Mouse (Mus musculus) forebrain, embryonic 16.5 days (tissue): ENCODE data around the gene Rxfp3. TPM values are rescaled to one million over a fixed set of nuclear protein-coding genes. Genes with fewer than 3 reads are reported as not detected.
"Not testable (repeated sequence)": the region's sequence is repeated elsewhere in the genome, so short reads cannot be mapped to it uniquely, and the experiment has no call there.

Experiments
- ATAC-seq: fragments of 200-750 bp; cut with Nextera tagmentation; 2 replicates; pipeline ENCODE4 v1.8.0; 2017; ENCODE audit warnings: mild to moderate bottlenecking, moderate library complexity
- H3K27ac ChIP-seq: fragments of 300-500 bp; sonication (generic); 2 replicates; pipeline ENCODE4 v1.5.1; 2014; ENCODE audit warnings: low read length, control low read depth
- H3K27me3 ChIP-seq: fragments of 300-500 bp; sonication (generic); replicated peaks from 2 replicates; pipeline ENCODE4 v1.6.1; 2014; ENCODE audit warnings: low read length; ENCODE audit not compliant: control insufficient read depth, insufficient read depth
- H3K36me3 ChIP-seq: fragments of 300-500 bp; sonication (generic); 2 replicates; pipeline ENCODE4 v1.6.1; 2014; ENCODE audit not compliant: control insufficient read depth, insufficient read depth
- H3K4me1 ChIP-seq: fragments of 300-500 bp; sonication (generic); replicated peaks from 2 replicates; pipeline ENCODE4 v1.6.1; 2014; ENCODE audit warnings: low read length; ENCODE audit not compliant: control insufficient read depth, insufficient read depth
- H3K4me2 ChIP-seq: fragments of 300-500 bp; sonication (generic); 2 replicates; pipeline ENCODE4 v1.6.1; 2014; ENCODE audit warnings: mild to moderate bottlenecking, low read length, control low read depth
- H3K4me3 ChIP-seq: fragments of 300-500 bp; sonication (generic); replicated peaks from 2 replicates; pipeline ENCODE4 v1.5.1; 2014; ENCODE audit warnings: mild to moderate bottlenecking, low read length, control low read depth
- H3K9ac ChIP-seq: fragments of 300-500 bp; sonication (generic); replicated peaks from 2 replicates; pipeline ENCODE4 v1.6.1; 2014; ENCODE audit warnings: low read depth, low read length, control low read depth
- H3K9me3 ChIP-seq: fragments of 300-500 bp; sonication (generic); 2 replicates; pipeline ENCODE4 v1.6.1; 2016; ENCODE audit warnings: low read length; ENCODE audit not compliant: control insufficient read depth
- WGBS: fragments of 180-500 bp; shearing (Covaris S2); extraction: QIAGEN DNeasy Blood & Tissue Kit; methylation state at CpG from one replicate; pipeline ENCODE4 v1.1.7; 2014; 5-methylcytosine and 5-hydroxymethylcytosine counted together
- polyA plus RNA-seq: library from polyadenylated mRNA; unstranded; fragments of >200 nt; fragmentation: Nextera tagmentation; extraction: Ambion mirVana; gene quantifications from 2 replicates; pipeline ENCODE4 v1.2.1, GENCODE M21; 2015

Rxfp3 gene
- polyA plus RNA-seq, 1 experiment from 2014 or later = 2.8 TPM

DNA sequence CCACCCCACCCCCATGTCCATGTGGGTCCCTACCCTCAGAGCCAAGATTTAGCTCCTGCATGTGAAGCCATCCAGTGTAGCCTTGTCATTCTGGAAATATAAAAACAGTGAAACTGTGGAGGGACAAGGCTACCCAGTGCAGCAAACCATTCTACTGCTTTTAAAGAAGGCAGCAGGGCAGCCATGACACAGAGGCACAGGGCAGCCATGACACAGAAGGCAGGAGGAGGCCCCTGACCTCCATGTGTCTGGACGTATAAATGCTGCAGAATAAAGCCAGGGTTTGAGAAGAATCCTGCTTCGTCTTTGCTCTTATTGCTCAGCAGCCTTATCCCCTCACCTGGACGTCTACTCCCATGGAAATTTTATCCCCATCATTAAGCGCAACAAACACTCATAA, 34.0 kb downstream of the Rxfp3 start:
- Histone ChIP-seq H3K27ac (no peak overlapping the region), H3K4me3 (no peak overlapping the region), H3K4me1 (no peaks in the 10 kb centered on the region), H3K9ac (no peak overlapping the region), H3K27me3 (no peaks in the 10 kb centered on the region), H3K4me2 (no peak overlapping the region), H3K36me3 (no peaks in the 10 kb centered on the region), H3K9me3 (no peaks in the 10 kb centered on the region)
- no peak for ATAC-seq
- 89% methylated on average over 4 of the region's 4 CpGs for WGBS

DNA sequence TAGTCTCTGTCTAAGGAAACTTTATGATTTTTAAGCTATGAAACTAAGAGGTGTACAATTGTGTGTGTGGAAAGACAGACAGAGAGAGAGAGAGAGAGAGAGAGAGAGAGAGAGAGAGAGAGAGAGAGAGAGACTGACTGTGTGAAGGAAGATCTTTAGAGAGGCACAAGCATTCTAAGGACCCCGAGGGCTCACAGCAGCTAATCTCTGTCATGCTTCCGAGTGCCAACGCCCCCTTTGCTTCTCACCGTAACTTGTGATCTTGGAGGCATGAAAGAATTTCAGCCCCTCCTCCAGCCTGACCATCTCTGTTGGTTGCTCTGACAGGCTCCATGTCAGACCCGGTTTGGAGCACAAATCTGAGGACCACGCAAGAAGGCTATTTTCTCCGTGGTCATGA, 37.4 kb downstream of the Rxfp3 start, which contains the start of gene Slc45a2:
Slc45a2 (plus strand) TSS at position 301 of the 400 bp plus-strand sequence.
- no peak within 1 kb of the TSS for H3K9ac ChIP-seq
- no peak for ATAC-seq
- H3K27ac ChIP-seq = no peak within 1 kb of the TSS
- H3K27me3 ChIP-seq = no peaks in the 10 kb centered on the region
- H3K4me1 ChIP-seq = no peaks in the 10 kb centered on the region
- H3K9me3 ChIP-seq = no peaks in the 10 kb centered on the region
- no peak within 1 kb of the TSS for H3K4me2 ChIP-seq
- no peak within 1 kb of the TSS for H3K4me3 ChIP-seq
- 61% methylated on average over 7 of the region's 7 CpGs for WGBS
- H3K36me3 ChIP-seq = no peaks in the 10 kb centered on the region

DNA sequence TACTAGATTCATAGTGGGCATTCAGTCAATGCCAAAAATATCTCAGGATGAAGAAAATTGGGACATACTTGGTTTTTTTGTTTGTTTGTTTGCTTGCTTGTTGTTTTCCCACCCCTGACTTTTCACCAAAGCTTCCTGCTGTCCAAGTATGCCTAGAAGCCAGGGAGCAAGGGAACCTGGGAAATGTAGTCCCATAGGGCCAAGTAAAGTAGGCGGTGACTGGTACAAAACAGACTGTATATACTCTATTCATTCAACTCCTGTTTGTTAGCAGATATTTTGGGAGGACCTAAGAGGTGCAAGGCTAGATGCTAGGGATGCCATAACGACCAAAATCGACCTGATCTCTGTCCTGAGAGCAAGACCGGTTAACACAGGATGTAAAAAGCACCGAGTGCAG, 38.0 kb downstream of the Rxfp3 start:
- Histone ChIP-seq H3K36me3 (no peaks in the 10 kb centered on the region), H3K9me3 (no peaks in the 10 kb centered on the region), H3K9ac (no peak overlapping the region), H3K27me3 (no peaks in the 10 kb centered on the region), H3K4me3 (no peak overlapping the region), H3K4me1 (no peaks in the 10 kb centered on the region), H3K27ac (no peak overlapping the region), H3K4me2 (no peak overlapping the region)
- peak; percentile 66 for ATAC-seq
- WGBS = 53% methylated on average over 5 of the region's 5 CpGs

DNA sequence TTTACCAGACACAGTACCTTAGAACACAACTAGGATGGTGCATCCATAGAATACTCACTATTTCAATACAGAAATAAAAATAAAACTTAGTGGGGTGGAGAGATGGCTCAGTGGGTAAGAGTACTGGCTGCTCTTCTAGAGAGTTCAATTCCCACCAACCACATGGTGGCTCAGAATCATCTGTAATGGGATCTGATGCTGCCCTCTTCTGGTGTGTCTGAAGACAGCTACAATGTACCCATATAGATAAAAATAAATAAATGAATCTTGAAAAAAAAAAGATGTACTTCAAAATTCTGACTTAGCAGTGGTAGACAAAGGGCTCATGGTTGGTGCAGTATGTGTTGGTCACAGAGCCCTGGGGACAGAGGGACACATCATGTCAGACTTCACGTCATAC, 46.2 kb downstream of the Rxfp3 start:
- H3K9ac ChIP-seq = no peak overlapping the region
- no peaks in the 10 kb centered on the region for H3K9me3 ChIP-seq
- 92% methylated on average over 1 of the region's 1 CpGs for WGBS
- H3K36me3 ChIP-seq = no peaks in the 10 kb centered on the region; the same call in 1 of the 2 replicates
- H3K27ac ChIP-seq = no peak overlapping the region
- no peak overlapping the region for H3K4me2 ChIP-seq
- H3K4me3 ChIP-seq = no peak overlapping the region
- no peaks in the 10 kb centered on the region for H3K27me3 ChIP-seq
- H3K4me1 ChIP-seq = no peaks in the 10 kb centered on the region
- no peak for ATAC-seq

DNA sequence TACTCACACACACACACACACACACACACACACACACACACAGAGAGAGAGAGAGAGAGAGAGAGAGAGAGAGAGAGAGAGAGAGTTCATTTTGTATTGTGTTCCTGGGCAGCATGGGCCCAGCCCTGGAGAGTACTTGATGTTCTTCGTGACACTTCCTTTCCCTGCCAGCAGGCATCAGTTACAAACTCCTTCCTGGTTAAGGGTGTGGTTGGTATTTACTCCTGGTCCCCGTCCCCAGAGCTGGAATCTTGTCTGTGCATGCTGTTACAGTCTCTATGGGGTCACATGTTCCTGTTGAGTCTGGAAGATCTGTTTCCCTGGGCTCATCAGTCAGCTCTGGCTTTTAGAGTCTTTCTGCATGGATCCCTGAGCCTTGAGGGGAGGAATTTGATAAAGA, 47.4 kb downstream of the Rxfp3 start:
- WGBS = 54% methylated on average over 2 of the region's 2 CpGs
- H3K9me3 ChIP-seq = no peaks in the 10 kb centered on the region
- H3K27ac ChIP-seq = no peak overlapping the region
- no peaks in the 10 kb centered on the region for H3K27me3 ChIP-seq
- no peaks in the 10 kb centered on the region; the same call in 1 of the 2 replicates for H3K36me3 ChIP-seq
- H3K9ac ChIP-seq = no peak overlapping the region
- no peak overlapping the region for H3K4me2 ChIP-seq
- H3K4me1 ChIP-seq = no peaks in the 10 kb centered on the region
- no peak for ATAC-seq
- H3K4me3 ChIP-seq = no peak overlapping the region

DNA sequence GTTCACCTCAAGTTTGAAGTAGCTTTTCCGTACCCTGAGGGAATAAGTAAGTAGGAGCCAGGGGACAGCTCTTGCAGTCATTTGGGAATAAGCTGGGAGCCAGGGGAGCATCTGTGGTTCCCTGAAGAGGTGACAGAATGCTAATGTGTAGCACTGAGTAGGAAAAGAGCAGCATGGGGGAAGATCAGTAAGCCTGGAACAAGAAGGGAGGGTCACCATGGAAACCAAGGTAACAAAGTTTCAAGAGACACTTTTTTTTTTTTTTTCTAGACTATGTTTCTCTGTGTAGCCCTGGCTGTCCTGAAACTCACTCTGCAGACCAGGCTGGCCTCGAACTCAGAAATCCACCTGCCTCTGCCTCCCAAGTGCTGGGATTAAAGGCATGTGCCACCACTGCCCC, 51.3 kb downstream of the Rxfp3 start:
- not testable (repeated sequence) for H3K9me3 ChIP-seq, H3K9ac ChIP-seq, H3K27ac ChIP-seq, H3K36me3 ChIP-seq, H3K4me2 ChIP-seq, H3K27me3 ChIP-seq, H3K4me3 ChIP-seq, ATAC-seq, H3K4me1 ChIP-seq
- 77% methylated on average over 2 of the region's 2 CpGs for WGBS

DNA sequence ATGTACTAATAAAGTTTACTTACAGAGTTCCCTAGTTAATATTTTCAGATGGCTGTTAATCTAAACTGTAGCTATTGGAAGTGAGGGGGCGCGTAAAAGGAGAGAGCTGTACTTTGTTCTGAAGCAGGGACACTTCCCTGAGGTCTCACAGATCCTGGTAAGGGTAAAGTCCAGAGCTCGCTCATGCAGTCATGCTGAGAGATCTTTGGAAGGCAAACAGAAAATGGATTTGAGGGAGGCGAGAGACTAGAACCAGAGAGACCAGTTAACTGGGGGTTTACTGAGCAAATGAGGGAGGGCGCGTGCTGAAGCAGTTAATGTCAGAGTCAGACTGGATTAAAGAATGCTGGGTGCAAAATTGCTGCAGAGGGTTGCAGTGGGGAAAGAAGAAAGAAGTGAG, 52.0 kb downstream of the Rxfp3 start:
- ATAC-seq = no peak
- Histone ChIP-seq H3K9ac (no peak overlapping the region), H3K36me3 (no peaks in the 10 kb centered on the region; the same call in 1 of the 2 replicates), H3K4me1 (peaks cover 8% of the 10 kb centered on the region; the same call in 1 of the 2 replicates), H3K4me3 (no peak overlapping the region), H3K27me3 (no peaks in the 10 kb centered on the region), H3K27ac (no peak overlapping the region), H3K4me2 (no peak overlapping the region), H3K9me3 (no peaks in the 10 kb centered on the region)
- 88% methylated on average over 6 of the region's 6 CpGs for WGBS

Other genes starting within 250 kb of the Rxfp3 start
- gene C1qtnf3, start 85.7 kb downstream of the Rxfp3 start, polyA plus RNA-seq = 0.18 and 1.8 TPM in 2 replicates
- 8.2 and 8.5 TPM in 2 replicates for gene Amacr, start 56.2 kb downstream of the Rxfp3 start, polyA plus RNA-seq
- 0.06 TPM in 1 of 2 replicates, not detected in the other for gene Slc45a2, start 37.3 kb downstream of the Rxfp3 start, polyA plus RNA-seq
- 0.84 and 1.1 TPM in 2 replicates for gene Adamts12, start 26.8 kb upstream of the Rxfp3 start, polyA plus RNA-seq